Mouse (Mus musculus) heart, postnatal 14 days (tissue): ENCODE measurements around the gene Klra8. TPM values are rescaled to one million over a fixed set of nuclear protein-coding genes. Genes with fewer than 3 reads are reported as not detected.
"Not testable (repeated sequence)": the region's sequence is repeated elsewhere in the genome, so short reads cannot be mapped to it uniquely, and the experiment has no call there.

ENCODE experiments used
- DNase-seq, 2 experiments: peaks; one replicate each; pipeline ENCODE4 v3.0.0; 2021 to 2022
- intact Hi-C: fragments of 180-260 bp; cut with DNase I; formaldehyde crosslinking; loops from one replicate; pipeline ENCODE4 v1.15.1; 2025
- long read RNA-seq, 2 experiments: library from polyadenylated mRNA; stranded (forward); transcript quantifications; one replicate each; pipeline ENCODE4 v2.0.0; 2021
- total RNA-seq, 2 experiments: library from RNA; stranded (reverse); gene quantifications; 2 replicates each; pipeline ENCODE4 v1.2.3; 2021

Gene Klra8
- total RNA-seq = under 1 TPM; 0.24 to 0.29 TPM
- long read RNA-seq, experiment 1 = 0 reads
- long read RNA-seq, experiment 2 = 0 reads

- DNase-seq, intact Hi-C loops: not testable (repeated sequence)
These were observed at the start of gene Klra8 for GRCm38 (mm10) chr6:130129798-130130197. Gene Klra8 (minus strand): TSS chr6:130129898.

GRCm38 (mm10) chr6:130110485-130110884 is 19.2 kb downstream of the Klra8 start:
- intact Hi-C loops = no loop called here
- no peak for DNase-seq

DNA sequence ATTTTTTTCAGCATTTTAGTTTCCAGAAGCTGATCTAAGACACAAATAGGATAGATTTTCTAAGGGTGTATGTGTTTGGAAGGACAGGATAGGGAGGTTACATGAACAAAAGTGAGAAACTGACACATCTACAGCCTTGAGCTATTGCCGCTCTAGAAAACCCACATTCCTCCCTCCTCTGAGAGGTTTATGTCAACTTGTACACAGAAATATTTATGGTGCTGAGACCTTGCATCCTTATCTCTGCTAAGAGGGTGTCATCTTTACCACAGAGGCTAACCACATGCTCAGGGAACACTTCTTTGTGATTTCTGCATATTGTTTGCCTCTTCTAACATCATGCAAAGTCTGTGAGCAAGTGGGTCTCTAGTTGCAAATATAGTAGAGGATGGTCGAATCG is 27.0 kb downstream of the Klra8 start:
- DNase-seq, intact Hi-C loops: not testable (repeated sequence)

GRCm38 (mm10) chr6:130092336-130092948 is 37.3 kb downstream of the Klra8 start:
- intact Hi-C loops = no loop called here
- DNase-seq = no peak

- DNase-seq = not testable (repeated sequence)
- intact Hi-C loops = loop anchor here (5.0 kb wide), 1 partner anchor 240 kb away; no protein-coding TSS in a partner anchor
These were observed 62.5 kb downstream of the Klra8 start, which contains the start of gene Klra4 for GRCm38 (mm10) chr6:130067171-130067570. Gene Klra4 (minus strand): TSS chr6:130067271.

Other genes starting within 250 kb of the Klra8 start
- not detected for gene Klra5, start 212.2 kb downstream of the Klra8 start, total RNA-seq
- gene Klra6, start 102.9 kb downstream of the Klra8 start, total RNA-seq = not detected
- not detected for gene Klra4, start 62.6 kb downstream of the Klra8 start, total RNA-seq
- gene Klra9, start 63.2 kb upstream of the Klra8 start, total RNA-seq = 1 to 10 TPM; 1.1 to 1.2 TPM
- gene Klra7, start 103.4 kb upstream of the Klra8 start, total RNA-seq = not detected
- gene Klra10, start 152.0 kb upstream of the Klra8 start, total RNA-seq = not detected
- not detected for gene Klra3, start 207.7 kb upstream of the Klra8 start, total RNA-seq